Mouse (Mus musculus): ENCODE data around the gene Ofcc1. TPM values are rescaled to one million over a fixed set of nuclear protein-coding genes. Genes with fewer than 3 reads are reported as not detected.

Gene Ofcc1
- polyA plus RNA-seq, 1 experiment = not detected

GRCm38 (mm10) chr13:40112336-40112735, 248.9 kb downstream of the Ofcc1 start:
- TF ChIP-seq GATA1 (IDR thresholded peaks at IDR 0.05; ENCODE audit: low read length) = no peak

GRCm38 (mm10) chr13:40076236-40076635, 285.0 kb downstream of the Ofcc1 start:
- no peak for TF ChIP-seq GATA1 (IDR thresholded peaks at IDR 0.05; ENCODE audit: low read length)

- TF ChIP-seq GATA1 (IDR thresholded peaks at IDR 0.05; ENCODE audit: low read length) = no peak
Observed at GRCm38 (mm10) chr13:40074850-40075416, 286.3 kb downstream of the Ofcc1 start.

GRCm38 (mm10) chr13:40070004-40070403, 291.2 kb downstream of the Ofcc1 start:
- no peak for TF ChIP-seq GATA1 (IDR thresholded peaks at IDR 0.05; ENCODE audit: low read length)

- TF ChIP-seq GATA1 (IDR thresholded peaks at IDR 0.05; ENCODE audit: low read length) = no peak
Observed at GRCm38 (mm10) chr13:40061281-40061680, 300.0 kb downstream of the Ofcc1 start.

- TF ChIP-seq GATA1 (IDR thresholded peaks at IDR 0.05; ENCODE audit: low read length) = no peak
Observed at GRCm38 (mm10) chr13:40037881-40038280, 323.4 kb downstream of the Ofcc1 start.

GRCm38 (mm10) chr13:40036981-40037765, 324.1 kb downstream of the Ofcc1 start:
- TF ChIP-seq GATA1 (IDR thresholded peaks at IDR 0.05; ENCODE audit: low read length) = no peak

GRCm38 (mm10) chr13:40029426-40029825, 331.8 kb downstream of the Ofcc1 start:
- no peak for TF ChIP-seq GATA1 (IDR thresholded peaks at IDR 0.05; ENCODE audit: low read length)

- no peak for TF ChIP-seq GATA1 (IDR thresholded peaks at IDR 0.05; ENCODE audit: low read length)
Observed at GRCm38 (mm10) chr13:40028827-40029226, 332.4 kb downstream of the Ofcc1 start.

GRCm38 (mm10) chr13:40025816-40026215, 335.4 kb downstream of the Ofcc1 start:
- TF ChIP-seq GATA1 (IDR thresholded peaks at IDR 0.05; ENCODE audit: low read length) = no peak

- no peak for TF ChIP-seq GATA1 (IDR thresholded peaks at IDR 0.05; ENCODE audit: low read length)
Observed at GRCm38 (mm10) chr13:40023201-40023777, 338.0 kb downstream of the Ofcc1 start.

GRCm38 (mm10) chr13:40022609-40023008, 338.6 kb downstream of the Ofcc1 start:
- no peak for TF ChIP-seq GATA1 (IDR thresholded peaks at IDR 0.05; ENCODE audit: low read length)

- no peak for TF ChIP-seq GATA1 (IDR thresholded peaks at IDR 0.05; ENCODE audit: low read length)
Observed at GRCm38 (mm10) chr13:40000236-40000635, 361.0 kb downstream of the Ofcc1 start.

- no peak for TF ChIP-seq GATA1 (IDR thresholded peaks at IDR 0.05; ENCODE audit: low read length)
Observed at GRCm38 (mm10) chr13:39997901-39998300, 363.3 kb downstream of the Ofcc1 start.

- TF ChIP-seq GATA1 (IDR thresholded peaks at IDR 0.05; ENCODE audit: low read length) = no peak
Observed at GRCm38 (mm10) chr13:39979294-39980061, 381.8 kb downstream of the Ofcc1 start.

Measured in G1E-ER4 (cell line).